Mouse (Mus musculus): Measurements from ENCODE around the gene Ctdnep1.

GRCm38 (mm10) chr11:69934681-69935080 lies 46.3 kb upstream of the Ctdnep1 start:
- TF ChIP-seq CTCF (IDR thresholded peaks at IDR 0.05; ENCODE audit: low read depth), result no peak
- TF ChIP-seq EP300 (IDR thresholded peaks at IDR 0.05; ENCODE audit: low read depth), result no peak

Data from liver, postnatal 0 days (tissue).